Mouse (Mus musculus): Measurements from ENCODE around the gene Cacnb4. TPM values are rescaled to one million over a fixed set of nuclear protein-coding genes. Genes with fewer than 3 reads are reported as not detected.
A peak's percentile ranks its signal among the peaks of the same experiment; 100 is the strongest.

Gene Cacnb4
- polyA plus RNA-seq, 1 experiment, result 0.01 TPM

GRCm38 (mm10) chr2:52656722-52657121 lies 19.9 kb downstream of the Cacnb4 start:
- TF ChIP-seq E2F4 (IDR thresholded peaks at IDR 0.05; ENCODE audit: insufficient read depth), result no peak
- TF ChIP-seq TCF3 (IDR thresholded peaks at IDR 0.05; ENCODE audit: insufficient read length, low read depth), result no peak
- no peak for TF ChIP-seq MYOG (IDR thresholded peaks at IDR 0.05; ENCODE audit: control insufficient read depth in 1 of 3, insufficient read depth in 1 of 3, insufficient read length in 2 of 3, low read depth in 2 of 3)
- no peak for TF ChIP-seq POLR2AphosphoS2 (IDR thresholded peaks at IDR 0.05; ENCODE audit: insufficient read length, low read depth)
- no peak for TF ChIP-seq MAX (IDR thresholded peaks at IDR 0.05; ENCODE audit: low read depth)
- TF ChIP-seq MYOD1 (IDR thresholded peaks at IDR 0.05; ENCODE audit: control insufficient read depth in 1 of 3, insufficient read length in 2 of 3, low read depth in 2 of 3), result no peak
- no peak for TF ChIP-seq USF1 (IDR thresholded peaks at IDR 0.05; ENCODE audit: low read depth)
- no peak for TF ChIP-seq CEBPB (IDR thresholded peaks at IDR 0.05; ENCODE audit: insufficient read depth, poor library complexity, severe bottlenecking)
- no peak for TF ChIP-seq TCF12 (IDR thresholded peaks at IDR 0.05; ENCODE audit: insufficient read depth, poor library complexity, severe bottlenecking)
- TF ChIP-seq POLR2A (IDR thresholded peaks at IDR 0.05; ENCODE audit: insufficient read length, low read depth), result no peak
- TF ChIP-seq SRF (IDR thresholded peaks at IDR 0.05; ENCODE audit: control insufficient read depth, insufficient read length, low read depth), result no peak
- no peak for TF ChIP-seq REST (IDR thresholded peaks at IDR 0.05; ENCODE audit: insufficient read depth, insufficient read length)
- no peak overlapping the region for H3K4me3 ChIP-seq

DNA sequence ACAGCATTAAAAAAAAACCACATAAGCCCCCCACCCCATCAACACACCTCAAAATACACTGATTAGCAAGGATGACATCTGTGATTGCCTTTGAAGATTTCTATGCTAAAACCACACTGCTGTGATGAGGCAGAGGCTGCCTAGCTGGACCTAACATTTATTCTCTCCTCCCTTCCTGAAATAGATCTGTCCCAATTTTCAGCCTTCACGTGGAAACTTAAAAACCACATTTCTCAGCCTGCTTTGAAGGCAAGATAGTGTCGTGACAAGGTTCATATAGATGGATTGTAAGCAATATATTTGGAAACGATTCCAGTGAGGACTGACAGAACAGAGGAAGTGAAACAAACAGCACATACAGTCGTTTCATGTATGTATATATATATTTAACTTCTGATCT lies 22.1 kb downstream of the Cacnb4 start:
- Histone ChIP-seq H3K27me3 (ENCODE audit: control insufficient read depth, insufficient read depth, insufficient read length) (peaks cover 25% of the 10 kb centered on the region), H3ac (ENCODE audit: control insufficient read depth, insufficient read length) (no peak overlapping the region), H3K79me2 (ENCODE audit: control insufficient read depth, insufficient read depth) (no peaks in the 10 kb centered on the region), H3K4me3 (no peak overlapping the region), H3K4me2 (ENCODE audit: low read depth) (no peak overlapping the region), H3K36me3 (ENCODE audit: control insufficient read depth, insufficient read depth) (no peaks in the 10 kb centered on the region)
- TF ChIP-seq E2F4 (IDR thresholded peaks at IDR 0.05; ENCODE audit: insufficient read depth), result no peak
- no peak for TF ChIP-seq TCF3 (IDR thresholded peaks at IDR 0.05; ENCODE audit: insufficient read length, low read depth)
- TF ChIP-seq CEBPB (IDR thresholded peaks at IDR 0.05; ENCODE audit: insufficient read depth, poor library complexity, severe bottlenecking), result no peak
- TF ChIP-seq POLR2AphosphoS2 (IDR thresholded peaks at IDR 0.05; ENCODE audit: insufficient read length, low read depth), result no peak
- TF ChIP-seq REST (IDR thresholded peaks at IDR 0.05; ENCODE audit: insufficient read depth, insufficient read length), result no peak
- no peak for TF ChIP-seq TCF12 (IDR thresholded peaks at IDR 0.05; ENCODE audit: insufficient read depth, poor library complexity, severe bottlenecking)
- no peak for TF ChIP-seq USF1 (IDR thresholded peaks at IDR 0.05; ENCODE audit: low read depth)
- TF ChIP-seq MAX (IDR thresholded peaks at IDR 0.05; ENCODE audit: low read depth), result no peak
- TF ChIP-seq MYOG (IDR thresholded peaks at IDR 0.05; ENCODE audit: control insufficient read depth in 1 of 3, insufficient read depth in 1 of 3, insufficient read length in 2 of 3, low read depth in 2 of 3), result no peak
- no peak for TF ChIP-seq POLR2A (IDR thresholded peaks at IDR 0.05; ENCODE audit: insufficient read length, low read depth)
- no peak for TF ChIP-seq SRF (IDR thresholded peaks at IDR 0.05; ENCODE audit: control insufficient read depth, insufficient read length, low read depth)
- no peak for TF ChIP-seq MYOD1 (IDR thresholded peaks at IDR 0.05; ENCODE audit: control insufficient read depth in 1 of 3, insufficient read length in 2 of 3, low read depth in 2 of 3)

More at GRCm38 (mm10) chr2:52656722-52657121, 19.9 kb downstream of the Cacnb4 start:
- H3K79me2 ChIP-seq (ENCODE audit: control insufficient read depth, insufficient read depth), result no peaks in the 10 kb centered on the region
- no peak overlapping the region for H3ac ChIP-seq (ENCODE audit: control insufficient read depth, insufficient read length)
- no peaks in the 10 kb centered on the region for H3K36me3 ChIP-seq (ENCODE audit: control insufficient read depth, insufficient read depth)
- peaks cover 40% of the 10 kb centered on the region for H3K27me3 ChIP-seq (ENCODE audit: control insufficient read depth, insufficient read depth, insufficient read length)
- H3K4me2 ChIP-seq (ENCODE audit: low read depth), result no peak overlapping the region

GRCm38 (mm10) chr2:52651547-52651946 lies 25.1 kb downstream of the Cacnb4 start:
- Histone ChIP-seq H3ac (ENCODE audit: control insufficient read depth, insufficient read length) (no peak overlapping the region), H3K4me3 (no peak overlapping the region), H3K79me2 (ENCODE audit: control insufficient read depth, insufficient read depth) (no peaks in the 10 kb centered on the region), H3K4me2 (ENCODE audit: low read depth) (no peak overlapping the region), H3K27me3 (ENCODE audit: control insufficient read depth, insufficient read depth, insufficient read length) (peaks cover 13% of the 10 kb centered on the region), H3K36me3 (ENCODE audit: control insufficient read depth, insufficient read depth) (no peaks in the 10 kb centered on the region)
- TF ChIP-seq E2F4 (IDR thresholded peaks at IDR 0.05; ENCODE audit: insufficient read depth), result no peak

GRCm38 (mm10) chr2:52647255-52647998 lies 29.2 kb downstream of the Cacnb4 start:
- Histone ChIP-seq H3K27me3 (ENCODE audit: control insufficient read depth, insufficient read depth, insufficient read length) (no peaks in the 10 kb centered on the region), H3K4me2 (ENCODE audit: low read depth) (peak overlapping the region; percentile 38), H3ac (ENCODE audit: control insufficient read depth, insufficient read length) (no peak overlapping the region), H3K36me3 (ENCODE audit: control insufficient read depth, insufficient read depth) (no peaks in the 10 kb centered on the region), H3K4me3 (no peak overlapping the region), H3K79me2 (ENCODE audit: control insufficient read depth, insufficient read depth) (no peaks in the 10 kb centered on the region)
- TF ChIP-seq MAX (IDR thresholded peaks at IDR 0.05; ENCODE audit: low read depth) (no peak), MYOG (IDR thresholded peaks at IDR 0.05; ENCODE audit: control insufficient read depth in 1 of 3, insufficient read depth in 1 of 3, insufficient read length in 2 of 3, low read depth in 2 of 3) (no peak), E2F4 (IDR thresholded peaks at IDR 0.05; ENCODE audit: insufficient read depth) (no peak), REST (IDR thresholded peaks at IDR 0.05; ENCODE audit: insufficient read depth, insufficient read length) (no peak), USF1 (IDR thresholded peaks at IDR 0.05; ENCODE audit: low read depth) (no peak), POLR2AphosphoS2 (IDR thresholded peaks at IDR 0.05; ENCODE audit: insufficient read length, low read depth) (no peak), CEBPB (IDR thresholded peaks at IDR 0.05; ENCODE audit: insufficient read depth, poor library complexity, severe bottlenecking) (no peak), TCF3 (IDR thresholded peaks at IDR 0.05; ENCODE audit: insufficient read length, low read depth) (no peak), POLR2A (IDR thresholded peaks at IDR 0.05; ENCODE audit: insufficient read length, low read depth) (no peak), SRF (IDR thresholded peaks at IDR 0.05; ENCODE audit: control insufficient read depth, insufficient read length, low read depth) (no peak), MYOD1 (IDR thresholded peaks at IDR 0.05; ENCODE audit: control insufficient read depth in 1 of 3, insufficient read length in 2 of 3, low read depth in 2 of 3) (no peak), TCF12 (IDR thresholded peaks at IDR 0.05; ENCODE audit: insufficient read depth, poor library complexity, severe bottlenecking) (no peak)

All from myocyte (in vitro differentiated cells).